Mouse (Mus musculus) thymus, adult 2 months (tissue): ENCODE measurements around the gene Cdh11.

Experiments used
- CTCF ChIP-seq: fragments of 200-500 bp; IDR thresholded peaks from 2 replicates; pipeline ENCODE4 v1.5.1; 2012; ENCODE audit warnings: mild to moderate bottlenecking, control low read depth, low read length, moderate library complexity, borderline replicate concordance; ENCODE audit not compliant: control insufficient read depth, poor library complexity, insufficient read depth; ENCODE audit errors: extremely low read depth
- POLR2A ChIP-seq: fragments of 200-500 bp; IDR thresholded peaks from 2 replicates; pipeline ENCODE4 v1.6.1; 2012; ENCODE audit warnings: mild to moderate bottlenecking, low read length, control low read depth, moderate library complexity; ENCODE audit not compliant: control insufficient read depth, poor library complexity, insufficient read depth; ENCODE audit errors: extremely low read depth

GRCm38 (mm10) chr8:102813959-102814358 is 28.5 kb upstream of the Cdh11 start:
- TF ChIP-seq CTCF (no peak), POLR2A (no peak)
